Mouse (Mus musculus) midbrain, embryonic 13.5 days (tissue): ENCODE data around the gene Abcc3. TPM values are rescaled to one million over a fixed set of nuclear protein-coding genes. Genes with fewer than 3 reads are reported as not detected.
A peak's percentile ranks its signal among the peaks of the same experiment; 100 is the strongest.

Experiments
- ATAC-seq: fragments of 200-750 bp; cut with Nextera tagmentation; 2 replicates; pipeline ENCODE4 v1.8.0; 2017; ENCODE audit warnings: mild to moderate bottlenecking, moderate TSS enrichment, moderate library complexity
- H3K27ac ChIP-seq: fragments of 300-500 bp; sonication (generic); 2 replicates; pipeline ENCODE4 v1.5.1; 2015; ENCODE audit warnings: inconsistent platforms, mild to moderate bottlenecking, moderate library complexity
- H3K27me3 ChIP-seq: fragments of 300-500 bp; sonication (generic); 2 replicates; pipeline ENCODE4 v1.6.1; 2015; ENCODE audit warnings: mild to moderate bottlenecking, inconsistent platforms
- H3K36me3 ChIP-seq: fragments of 300-500 bp; sonication (generic); 2 replicates; pipeline ENCODE4 v1.6.1; 2015; ENCODE audit warnings: mild to moderate bottlenecking, inconsistent platforms
- H3K4me1 ChIP-seq: fragments of 300-500 bp; sonication (generic); replicated peaks from 2 replicates; pipeline ENCODE4 v1.6.1; 2015; ENCODE audit warnings: inconsistent platforms
- H3K4me2 ChIP-seq: fragments of 300-500 bp; sonication (generic); replicated peaks from 2 replicates; pipeline ENCODE4 v1.6.1; 2015; ENCODE audit warnings: moderate library complexity, mild to moderate bottlenecking, inconsistent platforms
- H3K4me3 ChIP-seq: fragments of 300-500 bp; sonication (generic); replicated peaks from 2 replicates; pipeline ENCODE4 v1.5.1; 2015; ENCODE audit warnings: mild to moderate bottlenecking, inconsistent platforms
- H3K9ac ChIP-seq: fragments of 300-500 bp; sonication (generic); replicated peaks from 2 replicates; pipeline ENCODE4 v1.6.1; 2015; ENCODE audit warnings: mild to moderate bottlenecking, inconsistent platforms
- H3K9me3 ChIP-seq: fragments of 300-500 bp; sonication (generic); 2 replicates; pipeline ENCODE4 v1.6.1; 2016; ENCODE audit warnings: mild to moderate bottlenecking, inconsistent platforms
- WGBS: fragments of 180-500 bp; shearing (Covaris S2); methylation state at CpG from one replicate; pipeline ENCODE4 v1.1.7; 2015; 5-methylcytosine and 5-hydroxymethylcytosine counted together
- polyA plus RNA-seq: library from polyadenylated mRNA; unstranded; fragments of >200 nt; fragmentation: Nextera tagmentation; extraction: Ambion mirVana; gene quantifications from 2 replicates; pipeline ENCODE4 v1.2.1, GENCODE M21; 2015

Abcc3 gene
- polyA plus RNA-seq, 1 experiment from 2014 or later: 0.90 TPM

- Histone ChIP-seq H3K9ac (no peak overlapping the region), H3K4me2 (no peak overlapping the region), H3K27me3 (no peaks in the 10 kb centered on the region; the same call in 1 of the 2 replicates), H3K9me3 (no peaks in the 10 kb centered on the region), H3K27ac (no peak overlapping the region), H3K4me3 (no peak overlapping the region), H3K4me1 (peaks cover 32% of the 10 kb centered on the region), H3K36me3 (no peaks in the 10 kb centered on the region)
- ATAC-seq: no peak
- 81% methylated on average over 3 of the region's 3 CpGs for WGBS
Observed at GRCm38 (mm10) chr11:94346611-94347010, 46.2 kb downstream of the Abcc3 start.

- WGBS: 92% methylated on average over 10 of the region's 10 CpGs
- Histone ChIP-seq H3K4me3 (no peak overlapping the region), H3K9me3 (no peaks in the 10 kb centered on the region), H3K4me1 (peaks cover 39% of the 10 kb centered on the region), H3K4me2 (no peak overlapping the region), H3K36me3 (no peaks in the 10 kb centered on the region), H3K27me3 (no peaks in the 10 kb centered on the region; the same call in 1 of the 2 replicates), H3K27ac (no peak overlapping the region), H3K9ac (no peak overlapping the region)
- no peak for ATAC-seq
Observed at GRCm38 (mm10) chr11:94345926-94346325, 46.9 kb downstream of the Abcc3 start.

GRCm38 (mm10) chr11:94344470-94344869, 48.3 kb downstream of the Abcc3 start:
- Histone ChIP-seq H3K27me3 (no peaks in the 10 kb centered on the region; the same call in 1 of the 2 replicates), H3K36me3 (peaks cover 5% of the 10 kb centered on the region), H3K9me3 (no peaks in the 10 kb centered on the region), H3K27ac (peak overlapping the region; percentile 37), H3K4me2 (no peak overlapping the region), H3K4me3 (no peak overlapping the region), H3K4me1 (peaks cover 49% of the 10 kb centered on the region), H3K9ac (0 out of 2 replicates have a peak overlapping the region, but pooled peaks have one; percentile 16)
- no peak for ATAC-seq
- WGBS: 58% methylated on average over 1 of the region's 1 CpGs

GRCm38 (mm10) chr11:94343955-94344358, 48.8 kb downstream of the Abcc3 start:
- 7% methylated on average over 5 of the region's 5 CpGs for WGBS
- peak; percentile 55 for ATAC-seq
- H3K9ac ChIP-seq: 0 out of 2 replicates have a peak overlapping the region, but pooled peaks have one; percentile 16

GRCm38 (mm10) chr11:94342114-94342905, 50.5 kb downstream of the Abcc3 start:
- Histone ChIP-seq H3K9me3 (no peaks in the 10 kb centered on the region), H3K9ac (peak overlapping the region; percentile 8; the same call in 1 of the 2 replicates), H3K27me3 (no peaks in the 10 kb centered on the region; the same call in 1 of the 2 replicates), H3K4me3 (no peak overlapping the region), H3K36me3 (peaks cover 24% of the 10 kb centered on the region), H3K4me1 (peaks cover 49% of the 10 kb centered on the region), H3K27ac (peak overlapping the region; percentile 32; the same call in 1 of the 2 replicates), H3K4me2 (no peak overlapping the region)
- ATAC-seq: no peak
- 12% methylated on average over 13 of the region's 13 CpGs for WGBS

More at GRCm38 (mm10) chr11:94343955-94344358, 48.8 kb downstream of the Abcc3 start:
- H3K36me3 ChIP-seq: peaks cover 10% of the 10 kb centered on the region
- H3K4me1 ChIP-seq: peaks cover 49% of the 10 kb centered on the region
- H3K27me3 ChIP-seq: no peaks in the 10 kb centered on the region; the same call in 1 of the 2 replicates
- no peaks in the 10 kb centered on the region for H3K9me3 ChIP-seq
- H3K4me2 ChIP-seq: 0 out of 2 replicates have a peak overlapping the region, but pooled peaks have one; percentile 1
- no peak overlapping the region for H3K4me3 ChIP-seq
- peak overlapping the region; percentile 37 for H3K27ac ChIP-seq

- Histone ChIP-seq H3K9me3 (no peaks in the 10 kb centered on the region), H3K27ac (peak overlapping the region; percentile 32; the same call in 1 of the 2 replicates), H3K27me3 (no peaks in the 10 kb centered on the region; the same call in 1 of the 2 replicates), H3K9ac (peak overlapping the region; percentile 8; the same call in 1 of the 2 replicates), H3K4me2 (no peak overlapping the region), H3K4me1 (peaks cover 49% of the 10 kb centered on the region), H3K36me3 (peaks cover 24% of the 10 kb centered on the region), H3K4me3 (no peak overlapping the region)
- ATAC-seq: no peak
- WGBS: 54% methylated on average over 10 of the region's 10 CpGs
Observed at GRCm38 (mm10) chr11:94340948-94341933, 51.6 kb downstream of the Abcc3 start.

GRCm38 (mm10) chr11:94339732-94340585, 52.8 kb downstream of the Abcc3 start:
- Histone ChIP-seq H3K9ac (no peak overlapping the region), H3K4me1 (peaks cover 49% of the 10 kb centered on the region), H3K27me3 (no peaks in the 10 kb centered on the region; the same call in 1 of the 2 replicates), H3K36me3 (peaks cover 35% of the 10 kb centered on the region), H3K27ac (no peak overlapping the region), H3K9me3 (no peaks in the 10 kb centered on the region), H3K4me2 (no peak overlapping the region), H3K4me3 (no peak overlapping the region)
- 55% methylated on average over 18 of the region's 18 CpGs for WGBS
- ATAC-seq: peak; percentile 88

GRCm38 (mm10) chr11:94338347-94338746, 54.5 kb downstream of the Abcc3 start:
- Histone ChIP-seq H3K27me3 (no peaks in the 10 kb centered on the region), H3K27ac (no peak overlapping the region), H3K4me2 (no peak overlapping the region), H3K9ac (no peak overlapping the region), H3K4me3 (no peak overlapping the region), H3K36me3 (peaks cover 45% of the 10 kb centered on the region), H3K9me3 (no peaks in the 10 kb centered on the region), H3K4me1 (peaks cover 34% of the 10 kb centered on the region)
- WGBS: 89% methylated on average over 2 of the region's 2 CpGs
- ATAC-seq: no peak

GRCm38 (mm10) chr11:94336551-94336950, 56.2 kb downstream of the Abcc3 start:
- H3K27me3 ChIP-seq: no peaks in the 10 kb centered on the region
- no peak overlapping the region for H3K9ac ChIP-seq
- no peak overlapping the region for H3K4me3 ChIP-seq
- no peak overlapping the region for H3K27ac ChIP-seq
- no peaks in the 10 kb centered on the region for H3K9me3 ChIP-seq
- H3K4me1 ChIP-seq: peaks cover 21% of the 10 kb centered on the region
- no peak for ATAC-seq
- H3K36me3 ChIP-seq: peaks cover 45% of the 10 kb centered on the region
- H3K4me2 ChIP-seq: no peak overlapping the region

GRCm38 (mm10) chr11:94334386-94334968, 58.3 kb downstream of the Abcc3 start:
- H3K4me2 ChIP-seq: no peak overlapping the region
- H3K27me3 ChIP-seq: no peaks in the 10 kb centered on the region
- no peak for ATAC-seq
- no peak overlapping the region for H3K27ac ChIP-seq
- no peaks in the 10 kb centered on the region for H3K9me3 ChIP-seq
- H3K9ac ChIP-seq: no peak overlapping the region
- H3K36me3 ChIP-seq: peaks cover 41% of the 10 kb centered on the region
- no peak overlapping the region for H3K4me3 ChIP-seq
- peaks cover 26% of the 10 kb centered on the region for H3K4me1 ChIP-seq
- WGBS: 91% methylated on average over 8 of the region's 8 CpGs

- Histone ChIP-seq H3K27me3 (no peaks in the 10 kb centered on the region), H3K9me3 (no peaks in the 10 kb centered on the region), H3K36me3 (peaks cover 23% of the 10 kb centered on the region), H3K4me2 (no peak overlapping the region), H3K4me1 (peaks cover 36% of the 10 kb centered on the region), H3K27ac (no peak overlapping the region), H3K9ac (no peak overlapping the region), H3K4me3 (no peak overlapping the region)
- 94% methylated on average over 6 of the region's 6 CpGs for WGBS
- ATAC-seq: no peak
Observed at GRCm38 (mm10) chr11:94332726-94333125, 60.1 kb downstream of the Abcc3 start.
